Mouse (Mus musculus) bone marrow, adult 2 months (tissue): ENCODE data around the gene Clcn3. TPM values are rescaled to one million over a fixed set of nuclear protein-coding genes. Genes with fewer than 3 reads are reported as not detected.

Source experiments
- H3K27ac ChIP-seq: fragments of 200-500 bp; 2 replicates; pipeline ENCODE4 v1.5.1; 2012; ENCODE audit warnings: low read depth, mild to moderate bottlenecking, control low read depth, inconsistent platforms, low read length; ENCODE audit not compliant: control insufficient read depth, poor library complexity, insufficient read depth
- H3K4me1 ChIP-seq: fragments of 200-500 bp; 2 replicates; pipeline ENCODE4 v1.6.1; 2011; ENCODE audit warnings: low read length; ENCODE audit not compliant: control insufficient read depth, insufficient read depth
- H3K4me3 ChIP-seq: fragments of 200-500 bp; replicated peaks from 2 replicates; pipeline ENCODE3; 2011; ENCODE audit warnings: mild to moderate bottlenecking, low read depth, low read length, control low read depth; ENCODE audit not compliant: control insufficient read depth
- CTCF ChIP-seq: fragments of 200-500 bp; IDR thresholded peaks from 2 replicates; pipeline ENCODE4 v1.5.1; 2011; ENCODE audit warnings: low read length, control low read depth; ENCODE audit not compliant: control insufficient read depth, insufficient read depth
- POLR2A ChIP-seq: fragments of 200-500 bp; IDR thresholded peaks from 2 replicates; pipeline ENCODE4 v1.6.1; 2011; ENCODE audit warnings: low read depth, mild to moderate bottlenecking, control low read depth, low read length, borderline replicate concordance; ENCODE audit not compliant: control insufficient read depth
- WGBS: fragments of 180-500 bp; shearing (Covaris S2); methylation state at CpG from one replicate; pipeline ENCODE4 v1.1.7; 2018; 5-methylcytosine and 5-hydroxymethylcytosine counted together
- polyA plus RNA-seq: library from polyadenylated mRNA; stranded (reverse); fragments of >200 nt; gene quantifications from 2 replicates; pipeline ENCODE4 v1.2.4, GENCODE M21; 2011; ENCODE audit warnings: low replicate concordance; ENCODE audit not compliant: missing spikeins, insufficient read depth, insufficient read length

Clcn3 gene
- polyA plus RNA-seq, 1 experiment = 35.2 TPM

- no peaks in the 10 kb centered on the region for H3K4me1 ChIP-seq
Measured at GRCm38 (mm10) chr8:60947503-60947902, 35.6 kb downstream of the Clcn3 start.

GRCm38 (mm10) chr8:60942867-60943266 lies 40.2 kb downstream of the Clcn3 start:
- Histone ChIP-seq H3K4me1 (no peaks in the 10 kb centered on the region), H3K27ac (no peak overlapping the region), H3K4me3 (no peak overlapping the region)
- WGBS = 95% methylated on average over 2 of the region's 2 CpGs
- no peak for TF ChIP-seq CTCF
- TF ChIP-seq POLR2A = no peak

More at GRCm38 (mm10) chr8:60947503-60947902, 35.6 kb downstream of the Clcn3 start:
- no peak overlapping the region for H3K27ac ChIP-seq
- TF ChIP-seq POLR2A (no peak), CTCF (no peak)
- H3K4me3 ChIP-seq = no peak overlapping the region

DNA sequence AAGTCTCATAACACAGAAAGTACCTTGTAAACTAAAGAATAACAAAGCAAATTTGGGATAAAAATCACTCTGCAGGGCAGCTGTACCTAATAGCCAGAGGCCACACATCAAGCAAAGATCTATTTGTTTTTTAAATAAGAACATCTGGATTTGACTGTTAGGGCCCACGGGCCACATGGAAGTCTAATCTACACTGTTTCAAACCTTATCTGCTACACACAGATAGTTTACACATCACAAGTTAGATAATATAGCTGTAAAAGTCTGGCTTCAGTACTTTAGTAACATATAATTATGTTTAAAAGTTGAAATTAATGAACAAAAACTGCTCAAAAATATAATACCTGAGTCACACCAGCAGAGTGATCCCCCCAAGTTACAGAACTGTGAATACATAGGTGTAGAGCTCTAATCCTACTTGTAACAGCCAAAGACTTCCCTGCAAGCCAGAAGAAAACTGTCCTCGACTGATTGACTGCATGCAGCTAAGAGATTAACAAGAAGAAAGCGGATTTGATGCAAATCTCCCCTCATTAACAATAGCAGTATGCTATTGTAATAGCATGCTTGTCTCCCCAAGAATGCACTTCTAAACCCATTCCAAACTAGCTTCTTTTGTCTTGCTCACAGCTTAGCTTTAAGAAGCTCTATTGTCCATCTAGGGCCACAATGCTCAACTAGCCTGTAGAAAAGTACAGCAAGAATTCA lies 44.2 kb downstream of the Clcn3 start:
- 64% methylated on average over 3 of the region's 3 CpGs for WGBS
- no peak for TF ChIP-seq CTCF
- no peak for TF ChIP-seq POLR2A
- H3K27ac ChIP-seq = no peak overlapping the region

GRCm38 (mm10) chr8:60933617-60934016 lies 49.5 kb downstream of the Clcn3 start:
- TF ChIP-seq POLR2A (no peak), CTCF (no peak)
- Histone ChIP-seq H3K4me1 (no peaks in the 10 kb centered on the region), H3K27ac (no peak overlapping the region), H3K4me3 (no peak overlapping the region)

More for the DNA sequence above, 44.2 kb downstream of the Clcn3 start:
- Histone ChIP-seq H3K4me1 (no peaks in the 10 kb centered on the region), H3K4me3 (no peak overlapping the region)

DNA sequence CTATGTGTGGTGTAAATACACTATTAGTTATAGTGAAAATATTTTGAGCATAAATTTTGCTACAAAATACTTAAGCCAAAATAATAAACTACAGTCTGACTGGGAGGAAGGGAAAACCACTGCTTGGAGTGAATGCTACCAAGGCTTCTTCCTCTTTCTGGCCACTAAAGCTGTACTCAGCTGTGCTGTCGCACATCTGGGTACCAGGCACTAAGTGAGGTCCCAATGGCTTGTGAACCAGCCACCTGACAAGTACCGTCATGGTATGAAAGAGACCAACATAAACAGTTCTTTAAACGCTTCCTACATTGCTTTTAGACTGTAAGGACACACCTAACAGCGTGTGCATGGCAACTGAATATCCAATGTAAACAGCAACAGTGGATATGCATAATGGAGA lies 62.9 kb downstream of the Clcn3 start:
- TF ChIP-seq POLR2A = no peak
- no peak for TF ChIP-seq CTCF
- 44% methylated on average over 4 of the region's 4 CpGs for WGBS
- no peak overlapping the region for H3K4me3 ChIP-seq
- no peaks in the 10 kb centered on the region for H3K4me1 ChIP-seq
- no peak overlapping the region for H3K27ac ChIP-seq

DNA sequence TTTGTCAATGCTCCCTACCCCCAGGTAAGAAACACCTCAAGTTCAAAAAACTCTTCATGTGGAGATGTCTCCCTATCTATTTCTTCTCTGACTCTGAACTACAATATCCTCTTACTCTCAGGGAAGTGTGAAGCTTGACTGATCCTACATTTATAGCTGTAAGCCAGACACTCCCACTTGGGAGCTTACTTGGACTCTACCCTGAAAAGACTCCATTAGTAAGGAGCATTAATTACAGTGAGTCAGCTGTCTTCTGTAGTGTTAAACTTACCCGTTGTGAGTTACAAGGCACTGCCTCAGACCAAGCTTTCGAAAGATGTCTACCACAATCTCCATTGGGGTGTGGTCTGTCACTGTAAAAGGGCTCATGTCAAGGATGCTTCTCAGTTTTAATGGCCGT lies 64.0 kb downstream of the Clcn3 start:
- WGBS = 81% methylated on average over 3 of the region's 3 CpGs
- Histone ChIP-seq H3K4me3 (no peak overlapping the region), H3K4me1 (no peaks in the 10 kb centered on the region), H3K27ac (no peak overlapping the region)
- TF ChIP-seq CTCF (no peak), POLR2A (no peak)

DNA sequence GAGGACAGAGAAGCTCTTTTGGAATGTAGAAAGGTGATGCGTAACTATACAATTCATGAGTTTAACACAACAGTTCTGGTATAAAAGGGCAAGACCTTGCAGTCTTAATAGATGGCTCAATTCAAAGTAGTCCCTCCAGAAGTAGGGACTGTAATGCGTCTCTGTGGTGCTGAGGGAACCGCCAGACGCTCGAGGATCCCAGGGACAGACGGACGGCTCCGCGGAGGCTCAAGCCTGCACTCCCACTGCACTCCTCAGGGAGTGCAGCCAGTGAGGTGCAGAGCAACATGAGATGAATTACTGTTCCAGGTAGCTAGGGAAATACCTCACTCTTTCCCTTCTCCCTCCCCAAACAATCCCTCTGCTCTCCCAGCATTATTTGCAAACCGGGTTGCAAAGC lies 70.5 kb downstream of the Clcn3 start:
- H3K4me3 ChIP-seq = no peak overlapping the region
- no peak overlapping the region for H3K27ac ChIP-seq
- WGBS = 92% methylated on average over 10 of the region's 10 CpGs
- no peak for TF ChIP-seq CTCF
- H3K4me1 ChIP-seq = no peaks in the 10 kb centered on the region

DNA sequence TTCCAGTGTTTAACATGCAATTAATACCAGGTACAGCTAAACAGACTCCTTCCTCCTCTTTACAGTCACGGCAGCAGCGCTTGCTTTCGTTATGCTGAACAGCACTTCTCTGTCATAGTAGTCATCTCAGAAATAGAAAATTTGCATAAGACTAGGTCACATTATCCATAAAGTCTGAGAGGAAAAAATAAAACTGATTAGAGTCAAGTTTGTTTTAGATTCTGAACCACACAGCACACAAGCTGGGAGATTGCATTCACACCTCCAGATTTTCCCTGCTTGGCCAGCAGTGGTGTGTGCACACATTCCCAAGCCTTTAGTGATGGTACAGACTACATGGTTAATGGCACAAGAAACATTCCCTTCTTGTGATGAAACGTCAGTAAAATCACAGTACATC lies 71.0 kb downstream of the Clcn3 start:
- H3K27ac ChIP-seq = no peak overlapping the region

GRCm38 (mm10) chr8:60900147-60900546 lies 83.0 kb downstream of the Clcn3 start:
- Histone ChIP-seq H3K4me3 (no peak overlapping the region), H3K4me1 (no peaks in the 10 kb centered on the region), H3K27ac (no peak overlapping the region)
- TF ChIP-seq CTCF (no peak), POLR2A (no peak)
- WGBS = 75% methylated on average over 9 of the region's 9 CpGs

More for the DNA sequence above, 71.0 kb downstream of the Clcn3 start:
- Histone ChIP-seq H3K4me3 (no peak overlapping the region), H3K4me1 (no peaks in the 10 kb centered on the region)
- WGBS = 90% methylated on average over 4 of the region's 4 CpGs
- TF ChIP-seq POLR2A (no peak), CTCF (no peak)
